Mouse (Mus musculus) gonadal fat pad, adult 2 months (tissue): ENCODE measurements around the gene Slc16a10. TPM values are rescaled to one million over a fixed set of nuclear protein-coding genes. Genes with fewer than 3 reads are reported as not detected.

ENCODE experiments used
- DNase-seq: peaks from one replicate; pipeline ENCODE4 v3.0.0-alpha.2; 2012; ENCODE audit warnings: low read depth
- polyA plus RNA-seq: library from polyadenylated mRNA; depleted of rRNA; stranded (reverse); fragments of >200 nt; gene quantifications from 2 replicates; pipeline ENCODE4 v1.2.3, GENCODE M21; 2012

Slc16a10 gene
- polyA plus RNA-seq, 1 experiment = 76.3 TPM

DNA sequence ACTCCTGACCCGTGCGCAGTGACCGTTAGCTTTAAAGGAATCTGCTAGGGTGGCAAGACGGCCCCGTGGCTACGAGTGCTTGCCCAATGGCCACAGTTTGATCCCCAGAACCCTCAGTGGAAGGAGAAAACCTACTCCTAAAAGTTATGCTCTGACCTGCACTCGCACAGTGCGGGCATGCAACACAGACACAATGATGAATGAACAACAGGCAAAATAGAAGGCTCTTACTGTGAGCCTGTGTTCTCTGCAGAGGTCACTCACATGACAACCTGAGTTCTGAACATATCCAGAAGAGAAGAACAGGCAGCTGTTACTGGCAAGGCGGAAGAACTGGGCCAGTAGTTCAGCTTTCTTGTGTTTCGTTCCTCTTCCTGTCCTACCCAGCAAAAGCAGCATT lies 73.5 kb downstream of the Slc16a10 start:
- DNase-seq = no peak

GRCm38 (mm10) chr10:40067529-40067928 lies 74.5 kb downstream of the Slc16a10 start:
- no peak for DNase-seq

GRCm38 (mm10) chr10:40067071-40067470 lies 75.0 kb downstream of the Slc16a10 start:
- no peak for DNase-seq

DNA sequence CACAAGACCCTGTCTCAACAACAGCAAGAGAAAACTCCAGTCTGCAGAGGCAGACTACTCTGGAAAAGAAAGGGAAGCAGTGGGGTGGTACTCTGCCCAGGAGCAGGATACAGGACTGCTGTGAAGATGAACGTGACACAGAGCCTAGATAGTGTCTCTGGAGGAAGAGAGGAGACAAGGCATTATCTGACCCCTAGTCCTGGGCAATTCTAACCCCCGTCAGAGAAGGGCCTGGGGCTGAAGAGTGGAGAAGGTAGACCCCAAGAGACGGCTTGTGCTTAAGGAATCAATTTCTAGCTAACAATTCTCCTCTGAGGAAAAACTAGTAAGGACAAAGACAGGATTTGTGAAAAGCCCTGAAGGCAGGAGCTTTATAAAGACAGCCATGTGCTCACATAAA lies 76.7 kb downstream of the Slc16a10 start:
- no peak for DNase-seq

DNA sequence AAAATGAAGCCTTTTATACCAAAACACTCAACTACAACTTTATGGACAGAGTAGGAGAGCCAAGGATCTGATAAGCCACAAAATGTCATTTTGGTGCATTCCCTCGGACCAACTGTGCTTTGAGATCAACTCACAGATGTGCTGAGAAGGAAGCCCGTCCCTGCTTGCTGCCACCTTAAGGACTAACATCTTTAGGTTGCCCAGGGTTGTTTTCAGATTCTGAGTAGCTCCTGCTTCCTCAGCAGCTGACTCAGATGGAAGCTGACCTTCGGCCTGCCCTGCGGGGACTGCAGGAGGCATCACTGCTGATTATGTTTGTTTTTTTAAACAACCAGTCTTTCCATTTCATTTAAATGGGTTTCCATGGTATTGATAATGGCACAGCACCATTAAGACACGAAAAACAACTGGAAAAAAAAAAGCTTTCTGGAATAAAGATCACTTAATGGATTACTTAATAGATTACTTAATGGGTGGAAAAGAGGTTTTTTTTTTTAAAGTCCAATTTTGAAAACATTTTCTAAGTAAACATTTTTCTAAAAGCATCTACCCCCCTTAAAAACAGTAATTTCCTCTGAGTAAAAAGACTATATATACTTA lies 78.7 kb downstream of the Slc16a10 start:
- no peak for DNase-seq

DNA sequence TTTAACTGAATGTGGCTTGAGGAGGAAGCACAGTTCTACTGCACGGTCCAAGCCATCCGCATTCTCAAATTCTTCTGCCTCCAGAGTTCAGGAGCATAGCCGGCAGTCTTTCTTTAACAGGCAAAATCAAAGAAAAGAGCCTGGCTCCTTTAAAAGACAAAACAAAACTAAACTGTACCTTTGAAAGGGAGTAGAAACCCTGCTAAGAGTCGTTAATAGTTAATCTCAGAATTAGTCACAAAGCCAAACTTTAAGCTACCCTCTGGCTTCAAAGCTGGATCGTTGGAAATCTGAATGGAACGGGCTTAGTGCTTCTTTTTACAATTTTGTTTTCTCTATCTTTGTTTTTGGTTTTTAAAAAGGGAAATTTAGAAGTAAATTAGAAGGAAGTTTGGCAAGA lies 79.2 kb downstream of the Slc16a10 start:
- no peak for DNase-seq

- DNase-seq = no peak
Observed at GRCm38 (mm10) chr10:40061926-40062325, 80.1 kb downstream of the Slc16a10 start.

DNA sequence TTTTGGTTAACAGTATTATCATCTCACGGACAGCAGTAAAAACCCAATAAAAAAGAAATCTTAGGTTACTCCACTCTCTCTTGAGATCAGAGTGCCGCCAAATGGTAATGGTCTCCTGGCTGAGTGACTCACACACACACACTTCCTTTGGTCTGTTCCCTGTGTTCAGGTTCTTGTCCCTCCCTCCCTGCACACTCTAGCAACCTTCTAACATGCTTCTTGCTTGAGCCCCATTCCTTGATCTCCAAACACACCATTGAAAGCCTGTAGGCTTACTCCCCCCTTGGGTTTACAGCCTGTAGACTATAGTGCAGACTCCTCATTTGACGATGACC lies 83.3 kb downstream of the Slc16a10 start:
- DNase-seq = no peak

DNA sequence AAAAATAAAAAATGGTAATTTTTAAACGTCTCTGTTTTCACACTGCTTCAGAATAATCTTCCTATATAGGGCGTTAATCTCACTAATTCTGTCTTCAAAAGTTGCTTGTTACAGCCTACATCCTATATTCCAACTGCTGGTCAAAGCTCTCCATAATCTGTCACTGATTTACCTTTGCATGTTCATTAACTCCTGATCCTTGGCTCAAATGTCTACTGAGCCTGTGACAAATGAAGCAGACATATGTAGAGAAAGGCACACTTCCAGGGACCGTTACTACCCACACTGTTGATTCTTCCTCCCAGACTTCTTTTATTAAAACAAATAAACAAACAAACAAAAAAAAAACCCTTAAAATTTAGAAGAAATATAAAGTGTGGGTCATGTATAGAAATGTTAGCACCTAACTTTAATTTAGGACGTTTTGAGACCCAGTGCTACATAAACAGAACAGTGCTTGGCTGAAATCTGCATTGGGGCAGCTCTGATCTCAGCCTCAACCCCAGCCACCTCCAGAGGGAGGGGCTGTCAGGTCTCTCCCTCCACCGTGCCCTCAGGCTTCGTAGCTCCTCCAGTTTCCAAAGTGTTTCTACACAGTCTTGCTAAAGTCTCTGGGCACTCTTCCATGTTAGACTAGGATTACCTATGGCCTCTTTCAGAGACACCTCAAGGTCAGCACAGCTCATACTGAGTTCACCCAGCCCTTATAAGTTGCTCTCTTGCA lies 83.8 kb downstream of the Slc16a10 start:
- peak; percentile 72 for DNase-seq

- no peak for DNase-seq
Observed at GRCm38 (mm10) chr10:40057615-40058014, 84.4 kb downstream of the Slc16a10 start.

GRCm38 (mm10) chr10:40054455-40054854 lies 87.6 kb downstream of the Slc16a10 start:
- no peak for DNase-seq

DNA sequence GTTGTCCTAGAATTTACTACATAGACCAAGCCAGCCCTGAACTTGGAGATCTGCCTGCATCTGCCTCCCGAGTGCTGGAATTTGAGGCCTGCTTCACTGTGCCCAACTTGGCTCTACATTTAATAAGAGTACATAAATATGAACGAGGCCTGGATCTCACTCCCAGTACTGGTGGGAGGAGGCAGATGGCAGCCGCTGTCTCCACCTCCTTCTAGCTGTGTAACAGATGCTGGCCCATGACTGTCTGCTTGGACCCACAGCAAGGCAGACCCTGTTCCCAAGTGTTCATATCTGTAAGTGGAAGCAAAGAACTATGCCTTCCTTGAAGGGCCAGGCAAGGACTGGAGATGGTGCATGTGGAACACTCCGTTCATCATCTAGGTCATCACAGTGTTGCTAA lies 88.2 kb downstream of the Slc16a10 start:
- no peak for DNase-seq

- no peak for DNase-seq
Observed at GRCm38 (mm10) chr10:40053257-40053895, 88.7 kb downstream of the Slc16a10 start.

GRCm38 (mm10) chr10:40051997-40052396 lies 90.1 kb downstream of the Slc16a10 start:
- DNase-seq = no peak

GRCm38 (mm10) chr10:40050763-40051162 lies 91.3 kb downstream of the Slc16a10 start:
- no peak for DNase-seq

DNA sequence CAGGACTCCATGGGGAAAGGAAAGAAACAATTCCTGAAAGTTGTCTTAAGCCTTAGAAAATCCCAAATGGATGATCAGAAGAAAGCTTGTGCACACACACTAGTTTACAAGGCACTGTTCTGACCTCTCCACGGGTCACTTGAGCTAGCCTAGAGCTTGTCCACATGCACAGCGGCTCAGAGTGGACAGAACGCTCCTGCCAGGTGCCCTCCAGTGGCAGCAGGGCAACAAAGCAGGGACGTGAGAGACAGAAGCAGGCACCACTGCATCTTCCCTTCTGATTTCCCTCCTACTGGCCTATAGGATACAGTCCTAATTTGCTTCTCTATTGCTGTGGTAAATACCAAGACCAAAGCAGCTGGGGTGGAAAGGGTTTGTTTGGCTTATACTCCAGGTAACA lies 100.7 kb downstream of the Slc16a10 start:
- DNase-seq = no peak

DNA sequence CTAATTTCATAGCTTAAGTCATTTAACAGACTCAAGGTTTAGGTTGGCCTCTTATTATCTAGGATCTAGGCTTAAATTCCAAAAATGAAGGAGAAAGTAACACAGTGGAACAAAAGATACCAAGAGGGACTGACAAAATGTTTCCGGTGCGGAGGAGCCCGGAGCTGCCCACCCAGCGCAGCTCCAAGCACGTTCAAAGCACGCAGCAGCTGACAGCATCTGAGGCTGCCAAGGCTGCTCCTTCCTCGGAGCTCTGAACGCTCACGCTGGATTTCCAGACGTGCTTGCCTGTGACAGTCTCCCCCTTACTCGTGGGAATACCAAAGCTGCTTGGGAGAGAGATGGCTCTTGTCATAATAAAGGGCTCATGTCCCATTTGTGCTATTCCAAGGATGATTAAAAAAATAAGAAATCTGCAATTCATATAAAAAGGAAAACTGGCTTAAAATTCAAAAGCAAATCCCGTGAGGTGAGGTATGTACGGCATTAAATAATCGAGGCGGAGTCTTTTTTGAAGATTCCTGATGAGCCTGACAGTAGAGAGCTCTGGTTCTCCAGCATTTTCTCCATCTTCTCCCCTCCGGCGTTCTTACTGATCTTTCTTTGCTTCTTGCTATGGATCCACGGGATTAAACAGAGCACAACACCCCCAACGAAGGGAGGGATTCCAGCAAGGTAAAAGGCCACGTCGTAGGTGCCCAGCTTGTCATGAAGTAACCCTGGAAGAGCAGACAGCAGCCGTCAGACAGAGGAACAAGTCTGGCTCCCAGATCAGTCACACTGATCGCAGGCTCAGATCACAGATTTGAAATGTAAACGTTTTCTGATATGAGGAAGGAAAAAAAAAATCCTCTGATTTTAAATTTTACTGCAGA lies 105.1 kb downstream of the Slc16a10 start:
- DNase-seq = no peak

GRCm38 (mm10) chr10:40034956-40035355 lies 107.1 kb downstream of the Slc16a10 start:
- DNase-seq = no peak

DNA sequence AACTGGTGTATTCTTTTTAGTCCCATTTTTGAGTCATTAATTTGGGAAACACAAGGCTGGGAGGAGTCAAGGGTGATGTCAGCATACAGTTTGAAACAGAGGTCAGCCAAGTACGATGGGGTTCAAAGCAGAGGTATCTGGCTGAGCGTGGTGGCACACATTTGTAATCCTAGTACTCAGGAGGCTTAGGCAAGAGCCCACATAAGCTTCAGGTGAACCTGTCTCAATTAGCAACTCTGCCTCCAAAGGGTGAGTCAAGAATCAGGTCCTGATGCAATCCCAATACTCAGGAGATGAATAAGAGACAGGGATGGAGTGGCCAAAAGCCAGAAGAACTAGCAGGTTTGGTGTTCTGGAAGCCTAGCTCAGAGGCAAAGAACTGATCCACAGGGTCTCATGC lies 109.2 kb downstream of the Slc16a10 start:
- peak; percentile 61 for DNase-seq

DNA sequence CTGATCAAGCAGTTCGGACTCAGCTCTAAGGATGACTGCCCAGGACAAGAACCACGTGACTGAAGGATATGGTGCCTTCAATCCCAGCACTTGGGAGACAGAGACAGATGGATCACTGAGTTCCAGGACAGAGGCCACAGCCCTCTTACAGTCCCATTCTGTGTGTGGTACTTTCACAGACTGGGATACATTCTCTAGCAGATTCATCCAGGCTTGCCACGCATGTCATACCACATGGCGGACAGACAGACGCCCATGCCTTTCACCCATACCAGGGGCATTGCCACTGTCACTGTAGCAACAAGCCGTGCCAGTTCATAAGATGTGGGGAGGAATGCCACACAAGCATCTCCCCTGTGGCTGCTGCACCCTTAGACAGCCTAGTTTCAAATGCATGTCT lies 111.3 kb downstream of the Slc16a10 start:
- no peak for DNase-seq

- DNase-seq = no peak
Observed at GRCm38 (mm10) chr10:40029610-40030009, 112.4 kb downstream of the Slc16a10 start.

GRCm38 (mm10) chr10:40028091-40028490 lies 114.0 kb downstream of the Slc16a10 start:
- DNase-seq = no peak
